Mouse (Mus musculus) induced T-regulatory cell, adult 2 months (primary cell): ENCODE measurements at regions not wholly inside any gene's neighbourhood (a gene's known extent, or its start where the extent isn't known, plus 50 kb on each side); places are given as distances from the start of the nearest gene placed in this dataset.

Source experiments
- DNase-seq: peaks from one replicate; pipeline ENCODE4 v3.0.0-alpha.2; 2012; ENCODE audit warnings: low read depth

- DNase-seq = peak; percentile 52
Observed at GRCm38 (mm10) chr12:106871481-106871880, 617.0 kb upstream of the 3110018I06Rik start.

DNA sequence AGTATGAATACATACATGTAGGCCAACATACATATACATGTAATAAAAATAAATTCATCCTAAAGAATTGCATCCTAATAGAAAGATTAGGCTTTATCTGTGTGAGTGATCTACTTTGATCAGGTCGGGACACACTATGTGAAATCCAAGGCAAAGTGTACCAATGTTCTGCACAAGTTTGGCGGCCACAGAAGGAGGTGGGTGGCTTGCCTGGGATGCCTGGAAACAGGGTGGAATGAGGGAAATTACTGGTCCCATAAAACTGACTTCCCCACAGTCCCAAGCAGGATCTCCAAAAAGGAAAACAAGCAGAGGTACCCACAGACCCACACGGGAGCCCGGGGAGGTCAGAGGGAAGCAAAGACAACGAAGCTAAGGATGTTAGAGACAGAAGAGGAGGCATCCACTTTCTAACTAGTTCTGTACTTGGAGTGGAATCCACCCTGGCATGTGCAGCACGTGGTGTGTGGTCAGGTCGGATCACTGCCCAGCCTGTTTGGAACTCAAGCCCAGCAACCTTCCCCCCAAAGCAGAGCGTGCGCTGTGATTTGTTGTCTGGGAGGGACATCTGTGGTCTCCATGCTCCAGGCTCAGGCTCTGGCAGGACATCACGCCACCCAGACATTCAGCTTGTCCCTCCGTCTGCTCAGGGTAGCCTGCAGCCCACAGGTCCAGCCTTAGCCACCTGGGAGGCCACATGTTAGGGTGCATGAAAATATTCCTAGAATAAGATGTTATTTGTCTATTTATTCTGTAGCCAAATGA lies 615.3 kb upstream of the 3110018I06Rik start:
- no peak for DNase-seq

DNA sequence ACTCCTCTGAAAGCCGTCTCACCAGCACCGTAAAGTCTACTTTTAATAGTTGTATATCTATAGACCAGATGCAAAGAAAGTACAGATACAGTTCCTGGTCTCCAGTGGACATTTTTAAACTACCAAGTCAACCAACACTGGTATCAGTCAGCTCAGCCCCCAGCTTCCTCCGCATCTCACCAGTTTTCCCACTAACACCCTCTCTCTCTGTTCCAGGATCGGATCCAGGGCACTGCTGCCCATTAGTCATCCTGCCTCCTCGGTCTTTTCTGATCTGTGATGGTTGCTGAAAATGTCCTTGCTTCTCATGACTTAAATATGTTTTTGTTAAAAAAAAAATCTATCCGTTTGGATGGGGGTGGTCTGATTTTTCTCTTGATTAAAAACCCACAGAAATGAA lies 598.1 kb upstream of the 3110018I06Rik start:
- DNase-seq = no peak

GRCm38 (mm10) chr12:106894061-106894460 lies 594.4 kb upstream of the 3110018I06Rik start:
- no peak for DNase-seq

DNA sequence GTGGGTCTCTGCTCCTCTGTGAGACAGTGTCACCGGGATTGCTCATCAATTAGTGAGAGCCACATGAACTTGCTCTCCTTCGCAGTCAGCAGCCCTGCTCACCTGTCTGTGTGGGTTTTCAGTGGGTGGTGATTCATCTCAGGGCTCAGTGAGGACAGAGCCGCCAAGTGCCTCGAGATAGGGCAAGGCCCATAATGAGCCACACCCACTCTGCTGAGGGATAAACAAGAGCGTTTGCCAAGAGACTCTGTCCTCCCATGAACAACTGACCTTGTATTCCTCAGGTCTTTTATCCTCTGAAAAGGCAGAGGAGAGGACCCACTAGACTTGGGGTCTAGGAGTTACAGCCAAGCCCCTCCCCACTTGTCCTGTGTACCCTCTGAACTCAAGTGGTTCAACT lies 584.2 kb upstream of the 3110018I06Rik start:
- DNase-seq = no peak

GRCm38 (mm10) chr12:106912782-106913181 lies 575.6 kb upstream of the 3110018I06Rik start:
- DNase-seq = no peak

GRCm38 (mm10) chr12:106922571-106922991 lies 565.9 kb upstream of the 3110018I06Rik start:
- no peak for DNase-seq

- DNase-seq = no peak
Observed at GRCm38 (mm10) chr12:106928389-106928788, 560.0 kb upstream of the 3110018I06Rik start.

DNA sequence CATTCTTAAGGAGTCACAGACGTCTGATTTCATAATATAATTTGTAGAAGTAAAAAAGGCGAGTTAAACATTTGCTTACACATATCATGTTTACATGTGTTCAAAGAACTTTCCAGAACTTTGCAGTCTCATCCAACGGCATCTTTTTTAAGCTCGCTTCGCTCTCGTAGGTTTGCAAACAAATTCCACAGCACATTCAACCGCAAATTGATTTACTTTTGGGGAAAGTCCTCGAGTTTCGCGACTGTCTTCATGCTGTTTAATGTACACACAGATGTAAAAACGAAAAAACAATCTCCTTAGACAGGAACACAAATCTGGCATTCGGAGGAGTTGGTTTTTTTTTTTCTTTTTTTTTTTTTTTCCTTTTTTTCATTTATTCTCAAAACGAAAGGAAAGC lies 559.3 kb upstream of the 3110018I06Rik start:
- DNase-seq = no peak

- no peak for DNase-seq
Observed at GRCm38 (mm10) chr12:106931591-106931990, 556.8 kb upstream of the 3110018I06Rik start.

DNA sequence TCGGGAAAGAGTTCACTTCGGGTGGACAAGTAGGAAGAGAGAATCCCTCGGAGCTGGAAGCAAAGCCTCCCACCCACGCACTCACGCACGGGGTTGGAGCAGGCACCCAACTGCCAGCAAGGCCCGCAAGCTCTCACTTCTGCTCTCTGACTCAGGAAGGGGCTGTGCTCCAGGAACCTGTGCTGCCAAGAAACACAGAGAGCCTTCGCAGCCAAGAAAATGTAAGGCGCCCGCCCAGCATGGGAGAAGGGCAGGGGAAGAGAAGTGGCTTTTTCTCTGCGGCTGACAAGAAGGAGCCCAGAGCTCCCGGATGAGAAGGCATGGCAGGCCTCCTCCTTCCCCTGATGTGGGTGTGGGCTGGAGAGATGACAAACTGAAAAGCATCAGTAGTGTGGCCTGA lies 549.1 kb upstream of the 3110018I06Rik start:
- no peak for DNase-seq

- DNase-seq = no peak
Observed at GRCm38 (mm10) chr12:106943874-106944273, 544.6 kb upstream of the 3110018I06Rik start.

DNA sequence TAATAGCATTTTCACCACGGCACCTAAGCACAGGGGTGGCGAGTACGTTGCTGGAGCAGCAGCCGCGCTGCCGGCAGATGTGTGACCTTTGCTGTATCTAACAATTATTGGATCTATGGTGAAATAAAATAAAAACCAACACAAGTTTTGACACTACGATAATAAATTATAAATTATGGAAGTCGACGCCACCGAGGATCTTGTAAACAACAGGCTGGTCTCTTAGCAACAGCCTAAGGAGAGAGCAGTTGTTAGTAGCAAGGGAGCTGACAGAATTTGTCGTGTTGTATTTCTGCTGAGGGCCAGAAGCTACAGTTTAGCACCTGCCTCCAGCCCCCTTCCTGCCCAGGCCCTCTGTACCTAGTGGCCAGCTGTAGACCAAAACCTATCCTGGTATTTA lies 535.8 kb upstream of the 3110018I06Rik start:
- DNase-seq = no peak

- DNase-seq = no peak
Observed at GRCm38 (mm10) chr12:106955778-106956177, 532.7 kb upstream of the 3110018I06Rik start.

DNA sequence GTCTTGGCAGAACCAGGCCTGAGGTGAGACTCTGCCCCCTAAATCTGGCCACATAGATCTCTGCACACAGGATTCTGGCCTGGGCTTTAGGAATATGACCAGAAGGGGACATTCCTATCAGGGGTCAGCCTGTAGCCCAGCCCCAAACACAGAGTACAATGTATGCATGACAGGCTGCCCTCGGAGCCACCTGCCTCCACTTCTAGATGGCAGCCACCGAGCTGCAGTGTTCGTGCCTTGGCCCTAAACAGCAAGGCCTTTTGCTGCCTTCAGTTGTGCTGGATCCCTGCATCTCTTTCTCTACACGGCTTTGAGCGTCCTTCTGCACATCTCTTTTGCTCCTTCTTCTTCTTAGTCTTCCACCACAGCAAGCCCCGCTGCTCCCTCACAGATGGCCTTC lies 532.2 kb upstream of the 3110018I06Rik start:
- no peak for DNase-seq

DNA sequence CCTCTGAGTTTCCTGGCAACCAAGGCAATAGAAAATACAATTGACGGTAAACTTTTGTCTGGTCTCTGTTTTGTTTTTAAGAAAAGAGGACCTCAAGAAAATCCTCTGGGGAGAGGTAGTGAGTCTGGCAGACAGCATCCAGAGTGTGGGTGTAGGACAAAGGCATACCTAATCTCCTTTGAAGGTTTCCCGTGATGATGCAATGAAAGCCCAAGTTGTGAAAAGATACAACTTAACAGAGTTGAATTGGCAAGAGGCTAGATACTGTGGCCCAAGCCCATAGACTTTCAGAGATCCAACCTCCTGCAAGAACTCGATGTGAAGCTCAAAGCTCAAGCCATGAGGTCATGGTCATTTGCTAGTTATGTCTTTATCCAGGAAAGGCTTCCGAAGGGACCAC lies 526.4 kb upstream of the 3110018I06Rik start:
- no peak for DNase-seq

DNA sequence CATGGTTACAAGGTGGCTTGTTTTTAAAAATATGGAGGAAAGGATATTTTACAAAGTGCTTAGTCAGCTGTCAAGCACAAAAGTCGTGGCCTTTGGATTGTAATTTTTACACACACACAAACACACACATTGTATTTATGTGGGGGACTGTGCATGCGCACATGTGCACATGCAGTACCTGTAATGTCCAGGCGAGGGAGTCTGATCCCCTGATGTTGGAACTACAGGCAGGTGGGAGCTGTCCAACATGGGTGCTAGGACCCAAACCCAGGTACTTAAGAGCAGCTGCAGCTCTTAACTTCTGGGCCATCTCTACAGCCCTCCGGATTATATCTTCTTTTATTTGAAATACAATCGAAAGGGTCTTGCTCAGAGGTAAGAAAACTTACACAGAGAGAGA lies 524.7 kb upstream of the 3110018I06Rik start:
- peak; percentile 60 for DNase-seq

GRCm38 (mm10) chr12:106969873-106970272 lies 518.6 kb upstream of the 3110018I06Rik start:
- DNase-seq = no peak

DNA sequence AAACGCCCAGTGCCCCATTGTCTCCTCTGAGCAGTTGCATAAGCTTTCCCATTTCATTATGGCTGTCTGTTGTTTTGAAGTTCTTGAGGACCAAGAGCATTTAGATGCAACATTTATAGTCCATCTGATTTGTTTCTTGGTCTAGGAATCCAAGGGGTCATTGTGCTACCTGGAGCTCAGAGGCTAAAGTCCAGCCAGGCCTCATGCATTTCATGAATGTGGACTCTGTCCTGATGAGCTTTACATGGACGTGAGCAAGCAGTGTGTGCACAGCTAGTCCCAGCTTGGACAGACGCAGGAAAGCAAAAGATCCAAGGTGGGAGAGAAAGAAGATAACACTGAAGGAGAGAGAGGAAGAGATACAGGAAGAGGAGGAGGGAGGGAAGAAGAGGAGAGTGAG lies 496.0 kb upstream of the 3110018I06Rik start:
- DNase-seq = no peak

DNA sequence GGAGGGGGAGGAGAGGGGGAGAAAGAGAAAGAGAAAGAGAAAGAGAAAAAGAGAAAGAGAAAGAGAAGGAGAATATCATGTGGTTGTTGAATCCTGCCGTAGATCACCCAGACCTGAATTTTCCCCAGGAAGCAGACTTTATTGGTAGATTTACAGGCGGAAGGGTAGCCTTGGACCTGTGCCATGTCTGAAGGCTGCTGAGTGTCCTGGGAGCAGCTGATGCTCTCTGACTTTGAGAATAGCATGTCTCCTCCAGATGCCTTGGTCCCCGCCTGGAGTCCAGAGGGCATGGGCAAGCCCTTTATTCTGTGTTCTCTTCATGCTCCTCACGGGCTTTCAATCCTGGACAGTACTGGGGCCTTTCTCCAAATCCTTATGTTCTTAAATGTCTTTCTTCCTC lies 495.4 kb upstream of the 3110018I06Rik start:
- peak; percentile 23 for DNase-seq

- DNase-seq = peak; percentile 73
Observed at GRCm38 (mm10) chr12:107010995-107011786, 477.2 kb upstream of the 3110018I06Rik start.

- no peak for DNase-seq
Observed at GRCm38 (mm10) chr12:107016801-107017200, 471.6 kb upstream of the 3110018I06Rik start.

- DNase-seq = no peak
Observed at GRCm38 (mm10) chr12:107021806-107022205, 466.6 kb upstream of the 3110018I06Rik start.
